Mouse (Mus musculus) cerebellum, adult 2 months (tissue): ENCODE results near the gene Fis1. TPM values are rescaled to one million over a fixed set of nuclear protein-coding genes. Genes with fewer than 3 reads are reported as not detected.

ENCODE experiments used
- DNase-seq, 2 experiments: peaks; one replicate each; pipeline ENCODE4 v3.0.0; 2021
- H3K27ac ChIP-seq: fragments of 200-500 bp; 2 replicates; pipeline ENCODE4 v1.5.1; 2012; ENCODE audit warnings: low read length, control low read depth, inconsistent platforms; ENCODE audit not compliant: insufficient read depth
- H3K27me3 ChIP-seq: fragments of 200-500 bp; 2 replicates; pipeline ENCODE4 v1.6.1; 2012; ENCODE audit warnings: inconsistent platforms, mild to moderate bottlenecking, low read length, moderate library complexity; ENCODE audit not compliant: control insufficient read depth, insufficient read depth
- H3K4me1 ChIP-seq: fragments of 200-500 bp; 2 replicates; pipeline ENCODE4 v1.6.1; 2011; ENCODE audit warnings: low read length; ENCODE audit not compliant: control insufficient read depth, insufficient read depth
- H3K4me3 ChIP-seq: fragments of 200-500 bp; replicated peaks from 2 replicates; pipeline ENCODE3; 2011; ENCODE audit warnings: mild to moderate bottlenecking, low read depth, low read length, control low read depth; ENCODE audit not compliant: insufficient read depth
- CTCF ChIP-seq: fragments of 200-500 bp; IDR thresholded peaks from 2 replicates; pipeline ENCODE4 v1.5.1; 2011; ENCODE audit warnings: low read depth, mild to moderate bottlenecking, control low read depth, low read length, moderate library complexity, borderline replicate concordance; ENCODE audit not compliant: insufficient read depth
- POLR2A ChIP-seq: fragments of 200-500 bp; IDR thresholded peaks from 2 replicates; pipeline ENCODE4 v1.6.1; 2011; ENCODE audit warnings: low read length, control low read depth, borderline replicate concordance; ENCODE audit not compliant: insufficient read depth
- WGBS: fragments of 180-500 bp; shearing (Covaris S2); methylation state at CpG from one replicate; pipeline ENCODE4 v1.1.7; 2018; 5-methylcytosine and 5-hydroxymethylcytosine counted together
- polyA plus RNA-seq: library from polyadenylated mRNA; depleted of rRNA; stranded (reverse); fragments of >200 nt; gene quantifications from 2 replicates; pipeline ENCODE4 v1.2.3, GENCODE M21; 2012; rRNA removed

Fis1 gene
- polyA plus RNA-seq, 1 experiment, result 473 TPM

DNA sequence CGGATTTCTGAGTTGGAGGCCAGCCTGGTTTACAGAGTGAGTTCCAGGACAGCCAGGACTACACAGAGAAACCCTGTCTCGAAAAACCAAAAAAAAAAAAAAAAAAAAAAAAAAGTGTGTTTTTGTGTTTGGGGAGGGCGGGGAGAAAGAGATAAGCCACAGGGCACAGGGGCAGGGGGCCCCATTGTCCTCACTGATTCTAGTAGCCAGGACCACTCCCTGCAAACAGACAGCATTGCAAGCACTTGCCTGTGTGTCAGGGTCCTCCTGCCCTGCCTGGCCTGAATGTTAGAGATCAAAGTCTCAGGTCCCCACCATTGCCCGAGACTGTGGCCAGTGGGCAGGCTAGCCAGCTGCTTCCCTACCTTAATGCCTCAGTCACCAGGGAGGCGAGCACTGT, 46.4 kb downstream of the Fis1 start:
- TF ChIP-seq POLR2A (no peak), CTCF (no peak)
- H3K27me3 ChIP-seq, result no peaks in the 10 kb centered on the region
- no peaks in the 10 kb centered on the region for H3K4me1 ChIP-seq
- no peak overlapping the region for H3K27ac ChIP-seq
- H3K4me3 ChIP-seq, result no peak overlapping the region
- WGBS, result 76% methylated on average over 5 of the region's 5 CpGs
- DNase-seq, result no peak

DNA sequence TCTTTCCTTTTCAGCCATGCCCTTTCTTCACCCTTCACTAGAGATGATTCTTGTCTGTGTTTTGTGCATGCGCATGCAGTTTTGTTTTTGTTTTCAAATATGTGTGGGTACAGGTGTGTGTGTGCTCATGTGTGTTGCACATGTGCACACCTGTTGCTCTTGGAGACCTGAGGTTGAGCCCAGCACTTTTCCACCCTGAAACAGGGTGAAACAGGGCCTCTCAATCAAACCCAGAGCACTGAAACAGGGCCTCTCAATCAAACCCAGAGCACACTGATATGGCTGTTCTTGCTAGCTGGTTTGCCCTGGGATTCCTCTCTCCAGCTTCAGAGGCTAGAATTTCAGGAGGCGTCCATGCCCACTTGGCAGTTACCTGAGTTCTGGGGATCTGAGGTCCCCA, 47.5 kb downstream of the Fis1 start:
- no peak for DNase-seq
- Histone ChIP-seq H3K27ac (no peak overlapping the region), H3K27me3 (no peaks in the 10 kb centered on the region), H3K4me1 (no peaks in the 10 kb centered on the region), H3K4me3 (no peak overlapping the region)
- WGBS, result 85% methylated on average over 2 of the region's 2 CpGs
- TF ChIP-seq POLR2A, result no peak
- TF ChIP-seq CTCF, result no peak

DNA sequence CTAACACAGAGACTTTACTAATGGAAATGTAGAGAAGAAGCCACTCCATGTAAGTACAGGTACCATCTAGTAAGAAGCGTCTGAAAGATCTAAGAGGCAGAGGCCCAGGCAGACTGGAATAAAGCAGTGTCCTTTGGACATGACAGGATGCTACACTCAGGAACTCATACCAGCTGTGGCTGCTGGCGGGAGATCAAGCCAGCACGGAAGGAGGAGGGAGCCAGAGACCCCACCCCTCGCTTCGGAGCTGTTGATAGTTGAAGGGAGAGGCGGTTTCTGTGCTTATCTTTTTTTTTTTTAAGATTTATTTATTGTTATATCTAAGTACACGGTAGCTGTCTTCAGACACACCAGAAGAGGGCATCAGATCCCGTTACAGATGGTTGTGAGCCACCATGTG, 54.2 kb downstream of the Fis1 start:
- no peak overlapping the region for H3K4me3 ChIP-seq
- TF ChIP-seq CTCF, result no peak
- no peak for TF ChIP-seq POLR2A
- 31% methylated on average over 8 of the region's 8 CpGs for WGBS
- no peaks in the 10 kb centered on the region for H3K27me3 ChIP-seq
- DNase-seq, result no peak
- no peak overlapping the region for H3K27ac ChIP-seq
- no peaks in the 10 kb centered on the region for H3K4me1 ChIP-seq

DNA sequence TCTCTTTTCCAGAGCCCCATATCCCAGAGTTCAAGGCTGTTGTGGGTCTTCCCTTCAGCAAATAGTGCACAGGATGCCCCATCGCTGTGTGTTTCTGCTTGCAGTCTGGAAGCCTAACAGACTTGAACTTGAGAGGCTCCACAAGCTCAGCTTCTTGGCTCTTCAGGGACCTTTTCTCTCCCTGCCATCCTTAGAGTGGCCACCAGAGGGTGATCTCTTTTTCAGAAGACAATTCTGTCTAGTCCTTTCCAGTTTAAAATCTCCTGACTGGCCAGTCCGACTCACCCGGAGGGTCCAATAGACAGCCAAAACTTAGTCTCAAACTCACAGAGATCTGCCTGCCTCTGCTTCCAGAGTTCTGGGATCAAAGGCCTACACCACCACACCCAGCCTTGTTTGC, 56.9 kb downstream of the Fis1 start:
- TF ChIP-seq CTCF (peak; percentile 40; the same call in 1 of the 2 replicates), POLR2A (no peak)
- 11% methylated on average over 3 of the region's 3 CpGs for WGBS
- Histone ChIP-seq H3K27ac (no peak overlapping the region), H3K27me3 (no peaks in the 10 kb centered on the region), H3K4me1 (no peaks in the 10 kb centered on the region), H3K4me3 (no peak overlapping the region)
- peak; percentile 34 to 47 for DNase-seq

DNA sequence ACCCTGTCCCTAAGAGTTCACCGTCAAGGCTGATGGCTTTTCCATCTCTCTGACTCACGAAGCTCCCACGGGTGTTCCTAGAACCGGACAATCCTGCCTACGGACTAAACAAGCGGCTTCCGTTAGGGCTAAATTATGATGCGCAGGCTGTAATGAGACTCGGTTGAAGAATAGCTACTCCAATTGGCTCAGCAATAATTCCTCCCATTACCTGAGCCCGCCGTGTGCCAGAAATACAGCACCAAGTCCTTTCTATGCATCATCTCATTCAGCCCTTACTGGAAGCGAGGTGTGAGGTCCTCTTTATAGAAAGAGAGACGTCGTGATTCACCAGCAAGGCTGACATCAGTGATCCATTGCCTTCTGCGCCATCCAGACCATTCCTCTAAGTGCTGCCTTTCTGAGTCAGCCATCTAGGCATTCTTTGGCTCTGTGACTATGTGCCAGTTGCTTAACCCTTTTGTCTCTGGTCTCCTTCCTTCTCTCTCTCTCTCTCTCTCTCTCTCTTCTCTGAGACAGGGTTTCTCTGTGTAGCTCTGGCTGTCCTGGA, 59.4 kb downstream of the Fis1 start:
- DNase-seq, result no peak
- H3K4me3 ChIP-seq, result no peak overlapping the region
- no peaks in the 10 kb centered on the region for H3K4me1 ChIP-seq
- no peaks in the 10 kb centered on the region for H3K27me3 ChIP-seq
- H3K27ac ChIP-seq, result no peak overlapping the region
- 76% methylated on average over 15 of the region's 15 CpGs for WGBS
- TF ChIP-seq CTCF (no peak), POLR2A (no peak)

Other genes with a start within 250 kb of the Fis1 start
- 3.2 and 4.0 TPM in 2 replicates for gene Col26a1, start 70.1 kb upstream of the Fis1 start, polyA plus RNA-seq
- gene Ift22, start 45.1 kb upstream of the Fis1 start, polyA plus RNA-seq, result 58.7 and 63.1 TPM in 2 replicates
- 0.21 and 0.25 TPM in 2 replicates for gene Cldn15, start 13.3 kb downstream of the Fis1 start, polyA plus RNA-seq
- gene Plod3, start 33.7 kb downstream of the Fis1 start, polyA plus RNA-seq, result 38.6 and 39.7 TPM in 2 replicates
- gene Znhit1, start 34.7 kb downstream of the Fis1 start, polyA plus RNA-seq, result 86.8 and 95.4 TPM in 2 replicates
- 62.1 and 65.4 TPM in 2 replicates for gene Vgf, start 73.1 kb downstream of the Fis1 start, polyA plus RNA-seq
- 147 and 168 TPM in 2 replicates for gene Ap1s1, start 92.9 kb downstream of the Fis1 start, polyA plus RNA-seq
- 0.38 and 0.48 TPM in 2 replicates for gene Serpine1, start 119.0 kb downstream of the Fis1 start, polyA plus RNA-seq
- 1.9 TPM in 2 replicates for gene Trim56, start 162.9 kb downstream of the Fis1 start, polyA plus RNA-seq
- gene Muc3, start 196.0 kb downstream of the Fis1 start, polyA plus RNA-seq, result not detected in 2 replicates